Mouse (Mus musculus): ENCODE measurements around the gene Alkbh8. TPM values are rescaled to one million over a fixed set of nuclear protein-coding genes. Genes with fewer than 3 reads are reported as not detected.
"Not testable (repeated sequence)": the region's sequence is repeated elsewhere in the genome, so short reads cannot be mapped to it uniquely, and the experiment has no call there.

Gene Alkbh8
- total RNA-seq (2022): 10 to 100 TPM; 39.9 to 45.0 (median 42.5) TPM

DNA sequence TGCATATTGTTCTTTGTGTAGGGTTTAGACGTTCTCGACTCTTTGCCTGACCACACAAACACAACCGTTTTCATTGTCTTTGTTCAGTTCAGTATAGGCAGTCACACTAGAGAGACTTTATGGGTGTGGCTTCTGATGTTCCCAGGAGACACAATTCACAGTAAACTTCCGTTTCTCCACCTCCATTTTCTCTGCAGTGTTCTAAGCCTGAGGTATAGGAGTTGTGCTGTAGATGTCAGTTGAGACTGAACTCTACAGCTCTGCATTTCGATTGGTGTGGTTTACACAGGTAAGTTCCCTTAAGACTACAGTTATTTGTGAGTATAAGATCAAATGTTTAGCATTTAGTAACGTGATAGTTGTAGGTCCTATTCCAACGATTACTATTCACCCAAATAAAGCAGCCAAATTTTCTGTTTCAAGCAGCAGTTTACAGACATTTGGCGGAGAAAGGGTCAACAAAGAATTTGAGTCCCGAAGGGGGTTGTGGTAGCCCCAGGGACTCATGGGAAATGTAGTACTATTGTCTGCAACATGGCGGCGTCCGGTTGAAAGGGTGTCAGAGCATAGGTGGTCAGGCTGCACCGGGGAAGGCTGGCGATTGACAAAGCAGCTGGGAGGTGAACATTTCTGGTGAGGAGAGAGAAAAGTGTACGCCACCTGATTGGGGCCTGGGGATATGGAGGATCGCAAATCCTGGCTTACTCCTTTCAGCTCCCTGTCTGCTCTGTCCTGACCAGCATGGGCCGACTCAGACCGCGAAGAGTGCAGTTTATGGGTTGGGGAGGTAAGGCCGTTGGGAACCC is at the start of gene Alkbh8:
Gene Alkbh8, plus strand, starts transcription at position 179 of the 806 bp plus-strand sequence.
- peak; percentile 72 to 75 for DNase-seq (ENCODE audit: low spot score in 2 of 2)

DNA sequence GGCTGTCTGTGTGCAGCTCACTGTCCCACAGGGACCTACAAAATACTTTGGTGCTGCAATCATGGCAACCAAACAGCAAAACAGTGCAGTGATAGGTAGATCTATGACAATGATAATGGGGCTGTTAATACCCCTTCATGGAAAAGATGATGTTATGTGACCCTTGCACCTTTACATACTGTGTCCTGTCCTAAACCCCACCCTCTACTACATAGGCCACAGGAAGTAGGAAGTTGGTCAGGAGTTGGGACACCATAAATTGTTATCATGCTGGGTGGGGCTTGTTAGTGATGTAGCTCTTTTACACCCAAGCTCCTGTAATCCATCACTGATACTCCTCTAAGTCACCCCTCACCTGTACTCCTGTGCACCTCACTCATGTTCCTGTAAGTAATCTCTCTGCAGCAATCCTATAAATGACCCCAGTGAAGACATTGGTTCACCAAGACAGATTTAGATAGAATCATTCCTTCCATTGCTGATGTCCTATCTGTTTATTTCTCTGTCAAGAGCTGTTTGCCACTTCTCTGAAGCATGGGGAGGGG is 25.6 kb upstream of the Alkbh8 start:
- no peak for DNase-seq (ENCODE audit: low spot score in 2 of 2)

- DNase-seq (ENCODE audit: low spot score in 2 of 2): no peak
These were observed 24.9 kb upstream of the Alkbh8 start for GRCm38 (mm10) chr9:3310016-3310415.

DNA sequence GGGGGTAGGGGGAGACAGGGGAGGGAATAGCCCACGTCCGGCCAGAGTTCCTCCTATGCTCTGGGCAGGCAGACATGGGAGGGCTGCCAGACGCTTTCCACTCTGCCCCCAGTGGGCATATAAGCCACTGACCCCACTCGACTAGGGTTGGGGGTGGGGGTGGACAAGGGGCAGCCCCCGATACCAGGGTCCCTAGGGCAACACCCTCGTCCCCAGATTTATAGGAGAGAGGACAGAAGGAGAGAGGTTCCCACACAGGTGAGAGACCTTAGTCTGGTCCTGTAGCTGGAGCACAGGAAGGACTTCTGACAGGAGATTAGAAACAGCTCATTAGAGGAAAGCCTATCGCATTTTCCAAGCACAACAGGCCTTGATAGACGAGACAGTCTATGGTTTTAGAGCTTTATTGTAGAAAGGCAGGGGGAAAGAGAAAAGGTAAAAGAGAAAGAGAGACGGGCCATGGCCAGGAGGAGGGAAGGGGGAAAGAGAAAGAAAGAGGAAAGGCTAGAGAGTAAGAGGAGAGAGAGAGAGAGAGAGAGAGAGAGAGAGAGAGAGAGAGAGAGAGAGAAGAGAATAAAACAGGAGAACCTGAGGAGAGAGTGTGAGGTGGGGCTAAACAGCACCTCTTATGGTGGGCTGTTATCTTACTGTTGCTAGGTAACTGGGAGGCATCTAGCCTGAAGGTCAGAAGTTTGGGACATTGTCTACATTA is 7.4 kb upstream of the Alkbh8 start:
- DNase-seq (ENCODE audit: low spot score in 2 of 2): not testable (repeated sequence)

- no peak for DNase-seq (ENCODE audit: low spot score in 2 of 2)
These were observed 6.8 kb upstream of the Alkbh8 start for GRCm38 (mm10) chr9:3328054-3328595.

- DNase-seq (ENCODE audit: low spot score in 2 of 2): no peak
These were observed 4.6 kb upstream of the Alkbh8 start for GRCm38 (mm10) chr9:3330319-3330718.

GRCm38 (mm10) chr9:3330737-3331384 is 4.1 kb upstream of the Alkbh8 start:
- DNase-seq (ENCODE audit: low spot score in 2 of 2): no peak

DNA sequence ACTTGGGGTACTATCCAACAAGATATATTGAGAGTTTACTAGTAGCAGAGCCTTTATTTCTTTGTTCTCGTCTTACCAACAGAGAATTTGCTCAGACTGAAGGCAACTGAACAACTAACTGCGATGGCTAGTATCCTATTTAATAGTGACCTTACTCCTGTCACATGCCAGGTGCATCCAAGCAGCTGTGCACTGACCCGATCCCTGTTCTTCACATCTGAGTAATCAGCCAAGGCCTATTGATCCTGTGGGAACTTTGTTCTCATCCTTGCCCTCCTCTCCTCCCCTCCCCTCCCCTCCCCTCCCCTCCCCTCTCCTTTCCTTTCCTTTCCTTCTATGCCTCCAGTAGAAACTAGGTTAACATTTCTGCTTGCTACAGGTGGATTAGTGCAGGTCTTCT is 1.7 kb downstream of the Alkbh8 start:
- DNase-seq (ENCODE audit: low spot score in 2 of 2): no peak

DNA sequence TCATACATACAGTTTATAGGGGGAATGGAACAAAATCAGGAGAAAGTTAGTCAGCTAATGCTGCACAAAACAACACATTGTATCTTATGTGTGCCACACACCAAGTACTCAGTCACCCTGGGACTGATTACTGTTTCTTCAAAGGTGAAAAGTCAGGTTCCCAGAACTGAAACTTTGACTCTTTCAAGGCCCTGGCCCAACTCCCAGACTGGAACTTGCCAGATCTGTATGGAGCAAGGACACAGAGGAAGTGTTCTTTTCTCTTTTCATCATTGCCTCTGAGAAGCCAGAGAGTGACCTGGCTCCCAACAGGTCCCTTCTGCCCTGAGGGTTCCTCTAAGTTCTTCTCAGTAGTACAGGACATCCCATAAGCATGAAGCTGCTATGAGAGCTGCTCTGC is 10.2 kb downstream of the Alkbh8 start:
- no peak for DNase-seq (ENCODE audit: low spot score in 2 of 2)

DNA sequence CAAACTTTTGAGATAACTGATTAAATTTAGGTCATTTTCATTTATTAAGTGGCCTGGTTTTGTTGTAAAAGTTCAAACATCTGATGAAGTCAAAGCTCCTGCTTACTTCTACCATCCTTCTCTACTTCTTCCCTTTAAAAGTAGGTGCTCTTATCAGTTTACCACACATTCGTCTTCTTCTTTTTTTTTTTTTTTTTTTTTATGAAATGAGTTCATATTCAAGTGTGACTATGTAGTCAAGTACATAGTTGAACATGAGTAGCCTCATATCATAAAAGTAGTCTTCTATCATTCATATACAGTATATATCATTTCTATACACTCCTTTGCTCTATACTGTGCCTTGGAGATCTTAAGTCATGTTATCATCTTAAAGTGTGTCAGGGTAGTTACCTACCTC is 11.0 kb downstream of the Alkbh8 start:
- no peak for DNase-seq (ENCODE audit: low spot score in 2 of 2)

DNA sequence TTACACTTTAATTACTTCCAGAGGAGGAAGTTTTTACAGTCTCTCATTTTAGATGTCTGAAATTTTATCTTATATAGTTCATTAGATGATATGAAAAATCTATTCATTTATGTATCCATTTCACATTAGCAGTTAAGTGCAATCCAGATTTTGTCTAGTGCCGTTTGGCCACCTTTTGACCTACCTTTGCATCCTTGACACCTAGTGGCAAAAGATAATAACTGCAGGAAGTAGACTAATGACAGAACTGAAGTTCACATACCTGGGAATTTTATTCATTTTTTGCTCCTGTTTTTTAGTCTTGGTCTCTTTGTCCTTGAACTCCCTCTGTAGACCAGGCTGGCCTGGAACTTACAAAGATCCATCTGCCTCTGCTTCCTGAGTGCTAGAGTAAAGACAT is 15.1 kb downstream of the Alkbh8 start:
- DNase-seq (ENCODE audit: low spot score in 2 of 2): no peak

DNA sequence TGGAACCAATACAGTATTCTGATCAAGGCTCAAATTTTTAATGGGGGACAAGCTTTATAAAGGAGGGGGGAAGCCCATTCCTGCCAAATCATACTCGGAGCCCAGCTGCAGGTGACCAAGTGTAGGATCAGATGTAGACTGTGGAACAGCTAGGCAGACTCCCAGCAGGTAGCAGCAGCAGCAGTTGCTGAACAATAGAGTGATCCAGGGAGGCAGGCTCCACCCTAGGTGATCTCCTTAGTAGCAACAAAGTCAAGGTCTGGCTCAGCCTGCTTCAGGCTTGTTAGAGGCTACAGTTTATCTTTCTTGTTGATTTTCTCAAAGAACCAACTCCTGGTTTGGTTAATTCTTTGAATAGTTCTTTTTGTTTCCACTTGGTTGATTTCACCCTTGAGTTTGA is 41.4 kb downstream of the Alkbh8 start:
- DNase-seq (ENCODE audit: low spot score in 2 of 2): not testable (repeated sequence)

GRCm38 (mm10) chr9:3403251-3404208 is 68.6 kb downstream of the Alkbh8 start, which contains the start of gene Cwf19l2:
Cwf19l2 (plus strand) TSS chr9:3403592.
- DNase-seq (ENCODE audit: low spot score in 2 of 2): peak; percentile 86

GRCm38 (mm10) chr9:3404372-3404771 is 69.4 kb downstream of the Alkbh8 start:
- DNase-seq (ENCODE audit: low spot score in 2 of 2): peak; percentile 7 to 15

DNA sequence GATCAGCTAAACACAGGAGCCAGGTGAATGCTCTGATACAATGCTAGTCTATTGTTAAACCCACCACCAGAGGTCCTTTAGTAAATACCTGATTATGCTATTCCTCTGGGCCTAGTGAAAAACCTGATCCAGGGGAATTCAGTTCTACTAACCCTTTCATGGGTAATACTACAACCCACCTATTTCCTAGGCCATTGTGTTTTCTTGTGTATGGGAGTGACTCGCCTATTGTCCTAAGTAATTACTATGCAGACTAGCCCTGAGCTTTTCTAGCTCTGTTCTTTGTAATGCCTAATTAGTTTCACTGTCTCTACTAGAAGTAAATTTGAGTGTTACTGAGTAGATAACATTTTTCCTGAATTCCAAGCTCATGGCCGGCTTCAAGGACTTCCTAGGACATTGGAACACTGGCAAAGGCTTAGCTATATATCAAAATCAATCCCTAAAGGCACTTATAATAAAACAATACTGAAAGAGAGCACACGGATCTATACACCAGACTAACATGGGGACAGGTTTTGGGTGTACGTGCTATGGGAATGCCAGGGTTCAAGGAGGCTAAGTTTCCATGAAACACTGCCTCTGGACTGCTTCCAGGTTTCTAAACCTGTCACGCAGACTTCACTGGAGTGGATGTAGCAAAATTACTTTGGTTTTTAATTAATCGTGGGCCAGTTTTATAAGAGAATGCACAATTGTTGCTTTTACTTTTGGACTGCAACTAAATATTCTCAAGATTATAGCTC is 104.8 kb downstream of the Alkbh8 start:
- DNase-seq (ENCODE audit: low spot score in 2 of 2): not testable (repeated sequence)

Measured in layer of hippocampus, adult 8-10 months (tissue).